Mouse (Mus musculus) frontal cortex, postnatal 25 days (tissue): ENCODE data around the gene Ptprb.

Experiments used
- DNase-seq, 2 experiments: peaks; one replicate each; pipeline ENCODE4 v3.0.0; 2022; ENCODE audit warnings: low spot score in 2 of 2

Ptprb gene

DNA sequence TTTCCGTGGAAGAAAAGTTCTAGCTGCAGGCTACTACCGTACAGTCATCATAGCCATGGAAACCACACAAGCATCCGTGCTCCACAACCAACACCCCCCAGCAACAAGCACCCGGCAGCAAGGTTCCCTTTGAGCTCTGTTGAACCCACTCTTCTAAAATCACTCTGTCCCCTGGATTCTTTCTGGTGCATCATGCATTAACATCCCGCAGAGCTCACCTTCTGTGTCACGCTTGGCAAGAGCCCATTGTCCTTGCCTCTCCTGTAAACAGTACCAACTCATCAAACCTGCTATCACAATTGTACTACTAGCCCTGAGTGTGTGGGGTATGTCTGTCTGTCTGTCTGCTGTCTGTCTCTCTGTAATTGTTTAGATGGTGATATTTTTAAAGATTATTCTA, 98.8 kb downstream of the Ptprb start:
- no peak for DNase-seq

DNA sequence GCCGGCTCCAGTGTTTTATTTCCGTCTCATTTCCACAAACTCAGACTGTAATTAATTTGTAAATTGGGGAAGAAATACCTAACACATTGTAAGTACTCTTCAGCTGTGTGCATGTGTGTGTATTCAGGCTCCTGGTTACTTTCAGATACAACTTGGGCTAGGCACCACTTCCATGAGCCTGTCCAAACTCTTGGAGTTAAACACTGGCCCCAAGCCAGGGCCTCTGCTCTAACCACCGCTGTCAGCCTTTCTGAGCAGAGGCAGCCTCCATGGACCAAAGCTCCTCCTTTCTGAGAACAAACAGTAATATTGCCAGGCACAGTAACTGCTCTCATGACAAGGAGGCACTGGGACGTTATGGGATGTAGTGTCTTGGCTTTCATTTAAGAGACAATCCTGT, 101.5 kb downstream of the Ptprb start:
- DNase-seq: no peak

DNA sequence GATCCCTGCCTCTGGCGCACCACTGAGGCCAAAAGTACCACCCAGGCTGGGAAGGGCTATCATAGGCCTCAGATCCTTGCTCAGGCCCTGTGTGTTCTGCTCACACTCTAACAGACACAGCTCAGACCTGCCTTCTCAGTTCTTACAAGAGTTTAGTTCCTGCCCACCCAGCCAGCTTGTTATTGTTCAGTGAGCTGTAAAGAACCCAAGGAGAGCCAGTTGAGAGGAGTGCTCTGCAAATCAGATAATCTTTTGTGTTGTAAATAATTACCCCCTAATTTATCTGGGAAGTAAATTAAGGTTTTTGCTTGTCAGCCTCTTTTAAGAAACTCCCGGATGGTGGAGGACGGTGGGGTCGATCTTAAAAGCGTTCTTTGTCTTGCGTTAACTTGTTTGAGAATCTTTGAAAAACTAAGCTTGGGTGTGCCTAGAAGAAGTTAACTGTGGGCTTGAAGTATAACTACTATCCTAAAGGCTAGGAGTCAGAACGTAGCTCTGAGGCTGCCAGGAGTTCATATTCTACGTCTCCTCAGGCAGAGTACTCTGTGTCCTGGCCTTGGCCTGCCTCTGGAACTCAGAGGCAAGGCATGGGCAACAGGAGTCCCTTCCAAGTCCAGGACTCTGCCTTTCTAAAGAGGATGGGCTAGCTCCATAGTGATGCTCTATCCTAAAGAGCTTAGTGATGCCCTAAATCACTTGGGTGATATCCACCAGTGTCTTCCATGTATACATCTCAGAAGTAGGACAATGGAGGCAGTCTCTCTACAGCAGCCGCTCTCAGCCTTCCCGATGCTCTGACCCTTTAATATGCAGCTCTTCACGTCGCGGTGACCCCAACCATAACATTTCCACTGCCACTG, 107.7 kb downstream of the Ptprb start:
- DNase-seq: no peak

- no peak for DNase-seq
Measured at GRCm38 (mm10) chr10:116384401-116384800, 109.1 kb downstream of the Ptprb start.

GRCm38 (mm10) chr10:116386391-116386885, 111.1 kb downstream of the Ptprb start:
- DNase-seq: no peak

DNA sequence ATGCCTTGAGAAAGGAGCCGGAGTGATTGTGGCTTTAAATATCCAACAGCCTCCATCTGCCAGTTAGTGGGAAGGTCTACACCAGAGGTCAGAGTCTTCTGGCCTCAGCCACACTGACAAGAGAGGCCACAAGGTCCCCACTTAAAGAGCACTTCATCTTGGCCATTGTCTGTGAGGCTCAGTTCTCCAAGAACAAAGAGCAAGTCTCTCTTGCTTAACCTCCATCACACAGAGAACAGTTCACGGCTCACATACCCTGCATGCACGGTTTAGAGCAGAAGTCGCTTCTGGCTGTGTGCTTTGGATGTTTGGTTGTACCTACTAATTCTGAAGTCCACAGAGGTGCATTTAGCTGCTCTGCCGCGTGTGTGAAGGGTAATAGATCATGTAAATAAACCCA, 113.5 kb downstream of the Ptprb start:
- no peak for DNase-seq

DNA sequence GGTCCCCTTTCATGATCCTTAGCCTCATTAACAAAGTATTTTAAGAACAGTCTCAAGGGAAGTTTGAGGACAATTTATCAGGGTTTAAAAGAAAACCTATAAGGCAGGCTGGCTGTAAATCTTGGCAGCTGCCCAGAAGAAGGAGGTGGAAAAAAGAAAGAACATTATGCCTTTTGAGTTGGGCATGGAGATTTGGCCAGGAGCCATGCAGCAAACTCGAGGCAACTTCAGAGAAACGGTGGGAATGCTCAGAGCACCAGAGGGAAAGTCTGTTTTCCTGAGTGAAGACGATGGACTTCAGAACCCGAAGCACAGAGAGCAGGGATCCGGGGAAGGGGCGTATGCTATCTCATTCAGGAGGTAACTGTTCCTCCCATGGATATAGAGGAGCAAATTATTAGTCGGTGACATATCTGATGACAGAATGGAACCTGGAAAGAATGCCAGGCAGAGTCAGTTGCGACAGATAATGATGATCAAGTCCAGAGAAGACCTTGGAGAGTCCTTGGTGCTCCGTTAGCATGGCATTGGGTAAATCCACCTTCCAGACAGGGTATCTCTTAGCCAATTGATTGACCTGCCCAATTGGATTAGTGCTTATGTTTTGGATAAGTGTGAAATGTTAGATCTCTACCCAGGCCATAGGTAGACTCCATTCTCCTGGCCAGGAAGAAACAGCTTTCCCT, 118.6 kb downstream of the Ptprb start:
- DNase-seq: peak in 1 of 2 experiments; percentile 19

DNA sequence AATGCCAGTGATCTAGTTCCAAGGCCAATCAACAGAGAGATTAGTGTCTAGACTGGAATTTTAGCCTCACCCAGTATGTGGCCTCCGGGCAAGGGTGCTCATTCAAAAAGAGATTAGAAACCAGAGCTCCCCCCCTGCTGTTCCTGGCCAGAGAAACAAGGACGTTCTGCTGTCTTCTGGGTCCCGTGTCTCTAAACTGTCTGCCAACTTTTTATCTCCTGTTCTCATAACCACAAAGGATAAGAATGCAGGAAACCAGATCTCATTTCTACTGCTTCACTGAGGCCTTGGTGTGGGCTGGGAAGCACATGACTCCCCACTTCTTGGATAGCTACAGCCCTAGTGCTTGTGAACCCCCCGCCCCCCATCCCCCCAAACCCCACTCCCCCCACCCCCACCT, 119.3 kb downstream of the Ptprb start:
- DNase-seq: no peak

DNA sequence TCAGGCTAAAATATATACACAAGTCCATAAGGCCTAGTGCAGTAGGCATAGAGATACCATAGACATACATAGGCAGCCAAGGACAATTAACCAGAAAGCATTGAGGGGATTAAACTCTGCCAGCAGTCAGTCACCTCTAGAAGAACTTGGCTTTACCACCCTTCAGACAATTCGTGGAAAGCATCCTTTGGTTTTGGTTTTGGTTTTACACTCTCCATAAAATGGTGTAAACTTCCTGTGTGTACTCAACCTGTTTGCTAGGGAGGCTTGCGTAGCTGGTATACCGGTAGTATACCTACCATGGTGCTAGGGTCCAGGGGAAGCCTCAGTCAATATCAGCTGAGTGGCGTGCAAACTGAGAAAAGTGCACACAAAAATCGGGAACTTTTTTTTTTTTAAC, 121.0 kb downstream of the Ptprb start:
- no peak for DNase-seq

- no peak for DNase-seq
Measured at GRCm38 (mm10) chr10:116396966-116397365, 121.6 kb downstream of the Ptprb start.

GRCm38 (mm10) chr10:116397573-116397972, 122.2 kb downstream of the Ptprb start:
- no peak for DNase-seq

DNA sequence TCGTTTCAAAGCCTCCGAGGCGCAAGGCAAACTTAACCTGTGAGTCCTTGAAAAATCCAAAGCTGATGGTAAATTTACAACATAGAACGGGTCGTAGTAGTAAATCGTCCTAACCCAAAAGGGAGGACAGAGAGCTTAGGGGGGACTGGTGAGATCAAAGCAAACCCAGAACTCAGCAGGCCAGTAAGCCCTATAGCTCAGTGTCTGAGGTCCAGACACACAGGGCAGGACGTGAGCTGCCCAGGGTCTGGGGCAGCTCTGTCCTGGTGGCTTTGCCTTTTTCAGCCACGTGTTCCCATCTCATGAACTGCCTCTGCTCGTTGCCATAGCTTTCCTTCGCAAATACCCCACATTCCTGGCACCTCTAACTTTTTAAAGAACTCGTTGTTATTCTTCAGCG, 122.7 kb downstream of the Ptprb start:
- no peak for DNase-seq

- DNase-seq: no peak
Measured at GRCm38 (mm10) chr10:116402742-116403425, 127.6 kb downstream of the Ptprb start.

DNA sequence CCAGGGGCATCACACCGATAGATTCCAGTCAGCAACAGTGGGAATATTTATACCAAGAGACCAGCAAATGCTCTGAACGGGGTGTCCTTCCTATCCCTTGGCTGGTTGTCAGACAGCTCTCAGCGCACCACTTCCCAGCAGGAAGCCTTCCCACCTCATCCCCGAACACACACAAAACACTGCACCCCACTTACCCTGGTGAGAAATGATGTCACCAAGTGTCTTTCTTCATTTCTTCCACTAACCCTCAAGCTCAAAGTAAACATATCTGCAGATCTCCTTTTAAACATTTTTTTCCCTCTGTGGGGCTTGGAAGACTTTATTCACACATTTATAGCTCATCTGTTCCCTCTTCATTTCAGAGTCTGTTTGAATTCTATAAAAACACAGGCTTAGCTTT, 128.4 kb downstream of the Ptprb start:
- DNase-seq: no peak

GRCm38 (mm10) chr10:116405011-116405410, 129.7 kb downstream of the Ptprb start:
- DNase-seq: no peak

DNA sequence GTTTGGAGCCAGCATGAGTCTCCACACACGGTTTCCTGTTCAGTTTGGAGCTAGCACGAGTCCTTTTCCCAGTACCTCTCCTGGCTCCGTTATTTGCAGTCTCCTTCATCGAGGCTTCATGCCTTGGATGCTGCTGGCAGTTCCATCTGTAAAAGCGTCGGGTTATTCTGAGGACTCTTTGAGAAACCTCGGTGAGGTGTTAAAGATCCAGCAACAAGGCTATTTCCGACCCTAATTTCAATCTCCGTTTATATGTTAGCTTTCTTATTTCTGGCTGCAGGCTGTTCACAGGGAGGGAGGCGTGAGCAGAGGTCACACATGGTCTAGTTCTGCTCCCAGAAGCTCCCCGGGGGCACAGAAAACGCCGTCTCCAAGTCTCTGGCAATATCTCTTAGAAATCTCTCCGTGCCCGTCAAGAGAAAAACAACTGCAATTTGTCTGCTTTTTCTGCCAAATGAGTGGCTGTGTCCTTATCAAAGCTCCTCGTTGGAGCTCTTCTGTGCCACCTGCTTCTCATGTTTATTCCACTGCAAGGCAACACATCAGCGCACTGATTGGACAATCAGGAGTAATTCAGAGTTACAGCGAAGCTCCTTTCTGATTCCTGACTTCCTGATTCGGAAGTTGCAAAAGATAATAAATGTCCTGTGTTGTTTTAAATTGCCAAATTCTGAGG, 132.5 kb downstream of the Ptprb start:
- DNase-seq: no peak

DNA sequence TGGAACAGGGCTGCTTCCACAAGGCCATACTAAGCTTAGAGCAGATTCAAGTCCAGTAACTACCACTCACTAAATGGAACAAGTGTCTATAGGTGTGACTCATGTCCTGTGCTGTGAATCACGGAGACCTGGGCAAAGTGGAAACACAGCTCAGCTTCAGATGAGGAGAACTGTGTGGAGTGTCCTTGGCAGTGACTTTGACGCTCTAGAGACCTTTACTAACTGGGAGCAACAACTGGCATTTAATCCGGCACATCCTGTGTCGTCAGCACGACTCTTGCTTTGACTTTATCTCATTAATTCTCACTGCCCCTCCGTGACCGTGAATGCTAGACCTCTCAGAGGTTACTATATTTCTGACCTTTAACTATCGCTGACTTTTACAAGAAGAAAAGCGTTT, 135.5 kb downstream of the Ptprb start:
- DNase-seq: no peak

DNA sequence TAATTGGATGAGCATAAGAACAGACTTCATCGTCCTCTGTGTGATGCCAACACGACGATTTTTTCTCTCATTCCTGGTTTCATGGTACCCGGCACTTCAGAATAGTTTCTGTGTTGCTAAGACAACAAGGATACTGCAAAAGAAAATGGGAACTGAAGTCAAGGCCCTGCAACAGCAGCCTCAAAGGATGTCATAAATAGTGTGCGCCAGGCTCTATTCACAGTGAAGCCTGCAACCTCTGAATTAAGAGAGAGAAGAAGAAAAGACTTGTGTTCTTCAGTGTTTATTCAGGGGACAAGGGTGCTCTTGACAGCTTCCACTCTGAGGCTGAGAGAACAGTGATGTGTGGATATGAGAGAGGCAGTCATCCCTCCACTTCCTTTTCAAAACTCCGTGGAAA, 140.8 kb downstream of the Ptprb start:
- no peak for DNase-seq

DNA sequence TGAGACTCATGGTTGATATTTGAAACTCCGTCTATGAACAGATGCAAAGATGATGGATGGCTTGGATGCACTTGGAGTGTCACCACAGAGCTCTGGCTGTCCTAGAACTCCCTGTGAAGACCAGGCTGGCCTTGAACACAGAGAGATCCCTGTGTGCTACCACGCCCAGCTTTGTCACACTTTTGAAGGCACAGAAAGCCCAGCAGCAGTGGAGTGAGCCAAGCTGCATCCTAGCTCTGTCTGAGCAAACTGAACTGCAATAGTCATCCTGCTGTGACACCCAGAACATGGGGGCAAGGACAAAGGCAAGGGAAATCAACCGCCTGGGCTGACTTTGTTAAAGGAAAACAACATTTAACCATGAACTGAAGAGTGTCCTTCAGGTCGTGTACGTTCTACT, 141.4 kb downstream of the Ptprb start:
- DNase-seq: no peak

GRCm38 (mm10) chr10:116418121-116418726, 142.9 kb downstream of the Ptprb start:
- DNase-seq: no peak

- DNase-seq: no peak
Measured at GRCm38 (mm10) chr10:116420976-116421375, 145.7 kb downstream of the Ptprb start.

DNA sequence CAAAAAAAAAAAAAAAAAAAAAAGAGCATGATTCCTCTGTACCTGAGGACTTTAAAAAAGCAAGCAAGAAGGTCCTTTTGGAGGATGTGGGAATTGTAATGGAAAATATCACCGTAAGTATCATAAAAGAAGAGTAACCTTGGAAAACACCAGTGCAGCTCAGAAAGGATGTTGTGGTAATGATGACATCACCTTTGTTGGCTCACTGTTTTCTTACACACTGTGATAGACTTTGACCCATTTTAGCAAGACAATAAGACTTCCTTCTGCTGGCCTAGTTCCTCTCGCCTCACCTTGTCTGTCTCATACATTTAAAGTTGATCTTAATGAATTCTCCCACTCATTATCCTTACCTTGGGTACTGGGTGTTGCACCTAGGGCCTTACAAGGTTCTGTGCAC, 147.2 kb downstream of the Ptprb start:
- no peak for DNase-seq
